Mouse (Mus musculus) liver, embryonic 12.5 days (tissue): Measurements from ENCODE around the gene Mylk. TPM values are rescaled to one million over a fixed set of nuclear protein-coding genes. Genes with fewer than 3 reads are reported as not detected.

Experiments used
- ATAC-seq: fragments of 200-750 bp; cut with Nextera tagmentation; 2 replicates; pipeline ENCODE4 v1.8.0; 2017; ENCODE audit warnings: moderate number of reproducible peaks, mild to moderate bottlenecking, moderate library complexity
- H3K27ac ChIP-seq: fragments of 300-500 bp; sonication (generic); 2 replicates; pipeline ENCODE4 v1.5.1; 2016; ENCODE audit warnings: mild to moderate bottlenecking
- H3K27me3 ChIP-seq: fragments of 300-500 bp; sonication (generic); replicated peaks from 2 replicates; pipeline ENCODE4 v1.6.1; 2016; ENCODE audit warnings: mild to moderate bottlenecking, moderate library complexity
- H3K36me3 ChIP-seq: fragments of 300-500 bp; sonication (generic); 2 replicates; pipeline ENCODE4 v1.6.1; 2016; ENCODE audit warnings: mild to moderate bottlenecking, moderate library complexity
- H3K4me1 ChIP-seq: fragments of 300-500 bp; sonication (generic); 2 replicates; pipeline ENCODE4 v1.6.1; 2016
- H3K4me2 ChIP-seq: fragments of 300-500 bp; sonication (generic); 2 replicates; pipeline ENCODE4 v1.6.1; 2016; ENCODE audit warnings: mild to moderate bottlenecking, moderate library complexity
- H3K4me3 ChIP-seq: fragments of 300-500 bp; sonication (generic); 2 replicates; pipeline ENCODE4 v1.5.1; 2016; ENCODE audit warnings: mild to moderate bottlenecking, moderate library complexity
- H3K9ac ChIP-seq: fragments of 300-500 bp; sonication (generic); 2 replicates; pipeline ENCODE4 v1.6.1; 2016; ENCODE audit warnings: mild to moderate bottlenecking, moderate library complexity
- H3K9me3 ChIP-seq: fragments of 300-500 bp; sonication (generic); replicated peaks from 2 replicates; pipeline ENCODE4 v1.6.1; 2016; ENCODE audit warnings: mild to moderate bottlenecking, moderate library complexity
- WGBS: fragments of 180-500 bp; shearing (Covaris S2); methylation state at CpG from one replicate; pipeline ENCODE4 v1.1.7; 2016; ENCODE audit not compliant: insufficient replicate concordance; 5-methylcytosine and 5-hydroxymethylcytosine counted together
- polyA plus RNA-seq: library from polyadenylated mRNA; unstranded; fragments of >200 nt; fragmentation: Nextera tagmentation; extraction: Ambion mirVana; gene quantifications from 2 replicates; pipeline ENCODE4 v1.2.1, GENCODE M21; 2016

The Mylk gene
- polyA plus RNA-seq, 1 experiment from 2014 or later: 5.9 TPM

- no peak for ATAC-seq
These were observed 301.2 kb downstream of the Mylk start for GRCm38 (mm10) chr16:35046081-35046775.

GRCm38 (mm10) chr16:35047272-35047969 is 302.4 kb downstream of the Mylk start:
- Histone ChIP-seq H3K9me3 (no peaks in the 10 kb centered on the region), H3K36me3 (peaks cover 11% of the 10 kb centered on the region), H3K4me3 (no peak overlapping the region), H3K27me3 (no peaks in the 10 kb centered on the region), H3K27ac (no peak overlapping the region), H3K4me1 (peaks cover 41% of the 10 kb centered on the region), H3K4me2 (no peak overlapping the region), H3K9ac (no peak overlapping the region)
- WGBS: 63% methylated on average over 6 of the region's 6 CpGs
- ATAC-seq: peak; percentile 13; the same call in 1 of the 2 replicates

More at GRCm38 (mm10) chr16:35046081-35046775, 301.2 kb downstream of the Mylk start:
- Histone ChIP-seq H3K9ac (no peak overlapping the region), H3K9me3 (no peaks in the 10 kb centered on the region), H3K4me1 (peaks cover 31% of the 10 kb centered on the region), H3K27me3 (no peaks in the 10 kb centered on the region), H3K27ac (no peak overlapping the region), H3K4me3 (no peak overlapping the region), H3K36me3 (peaks cover 17% of the 10 kb centered on the region), H3K4me2 (no peak overlapping the region)
- 76% methylated on average over 6 of the region's 6 CpGs for WGBS

- H3K27ac ChIP-seq: no peak overlapping the region
- H3K4me1 ChIP-seq: peaks cover 73% of the 10 kb centered on the region
- H3K9me3 ChIP-seq: no peaks in the 10 kb centered on the region
- H3K27me3 ChIP-seq: no peaks in the 10 kb centered on the region
- H3K9ac ChIP-seq: no peak overlapping the region
- H3K4me2 ChIP-seq: no peak overlapping the region
- 69% methylated on average over 5 of the region's 5 CpGs for WGBS
- H3K4me3 ChIP-seq: no peak overlapping the region
- H3K36me3 ChIP-seq: peaks cover 10% of the 10 kb centered on the region
- ATAC-seq: no peak
These were observed 306.1 kb downstream of the Mylk start for GRCm38 (mm10) chr16:35051066-35051465.

Other genes with a start within 250 kb of the Mylk start
- gene Kalrn, start 171.7 kb upstream of the Mylk start, polyA plus RNA-seq: 18.4 and 18.6 TPM in 2 replicates
- gene Ropn1, start 95.3 kb upstream of the Mylk start, polyA plus RNA-seq: not detected in 2 replicates
- 4.4 and 4.6 TPM in 2 replicates for gene Ccdc14, start 54.6 kb upstream of the Mylk start, polyA plus RNA-seq